Mouse (Mus musculus) hematopoietic stem cell, adult 5-6 weeks (primary cell): ENCODE results near the gene Gm17617. TPM values are rescaled to one million over a fixed set of nuclear protein-coding genes. Genes with fewer than 3 reads are reported as not detected.
A peak's percentile ranks its signal among the peaks of the same experiment; 100 is the strongest.

Experiments
- ATAC-seq, 2 experiments: fragments of 125-278 bp in 1 of 2; replicated peaks in 1 of 2; 2 replicates each; pipeline ENCODE4 v1.8.0; 2016 to 2017; ENCODE audit warnings: inconsistent platforms in 2 of 2, mild to moderate bottlenecking in 2 of 2, moderate number of reproducible peaks in 2 of 2, low read depth in 1 of 2, moderate TSS enrichment in 1 of 2; ENCODE audit not compliant: low FRiP score in 2 of 2, poor library complexity in 2 of 2, severe bottlenecking in 2 of 2, insufficient read depth in 1 of 2, low TSS enrichment in 1 of 2
- total RNA-seq: library from RNA; stranded (forward); fragments of 172-1452, 232-1000 nt; gene quantifications from 2 replicates; pipeline ENCODE4 v1.2.3, GENCODE M21; 2017

Gm17617 gene
- not detected in 2 replicates for total RNA-seq

GRCm38 (mm10) chr13:55133448-55133847 is at the start of gene Gm17617:
Gene Gm17617 (minus strand): TSS chr13:55133548.
- no peak for ATAC-seq

GRCm38 (mm10) chr13:55182173-55182894 is 49.0 kb upstream of the Gm17617 start:
- ATAC-seq = peak; percentile 89 to 90

DNA sequence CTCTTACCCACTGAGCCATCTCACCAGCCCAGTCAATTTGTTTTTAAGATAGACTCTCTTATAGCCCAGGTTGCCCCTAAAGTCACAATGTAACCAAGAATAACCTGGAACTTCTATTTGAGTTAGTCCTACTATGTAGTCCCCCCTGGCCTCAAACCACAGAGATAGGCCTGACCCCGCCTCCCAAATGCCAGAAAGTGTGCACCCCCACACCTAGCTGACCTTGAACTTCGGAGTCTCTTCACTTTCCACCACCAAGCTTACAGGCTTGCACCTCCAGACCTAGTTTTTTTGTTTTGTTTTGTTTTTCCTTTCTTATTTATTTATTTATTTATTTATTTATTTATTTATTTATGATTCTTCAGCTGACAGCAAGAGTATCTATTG is 48.4 kb upstream of the Gm17617 start:
- no peak for ATAC-seq

- no peak for ATAC-seq
Measured at GRCm38 (mm10) chr13:55179591-55179990, 46.2 kb upstream of the Gm17617 start.

DNA sequence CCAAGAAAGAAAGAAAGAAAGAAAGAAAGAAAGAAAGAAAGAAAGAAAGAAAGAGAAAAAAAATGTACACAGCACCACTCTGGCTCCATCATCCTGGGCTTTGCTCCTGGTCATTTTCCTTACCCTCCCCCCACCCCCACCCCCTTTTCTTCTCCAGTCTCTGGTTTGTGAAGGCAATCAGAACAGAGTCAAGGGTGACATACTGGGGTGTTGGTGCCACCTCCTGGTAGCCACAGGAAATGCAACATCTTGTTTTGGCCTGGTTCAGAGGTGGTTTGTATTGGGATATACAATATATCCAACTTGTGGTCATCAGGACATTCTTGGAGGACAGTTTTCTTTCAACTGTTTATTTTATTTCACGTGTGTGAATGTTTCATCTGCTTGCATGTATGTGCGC is 45.2 kb upstream of the Gm17617 start:
- ATAC-seq = peak in 1 of 2 experiments; percentile 47; a peak in 1 of 4 replicates

- no peak for ATAC-seq
Measured at GRCm38 (mm10) chr13:55177903-55178496, 44.7 kb upstream of the Gm17617 start.

DNA sequence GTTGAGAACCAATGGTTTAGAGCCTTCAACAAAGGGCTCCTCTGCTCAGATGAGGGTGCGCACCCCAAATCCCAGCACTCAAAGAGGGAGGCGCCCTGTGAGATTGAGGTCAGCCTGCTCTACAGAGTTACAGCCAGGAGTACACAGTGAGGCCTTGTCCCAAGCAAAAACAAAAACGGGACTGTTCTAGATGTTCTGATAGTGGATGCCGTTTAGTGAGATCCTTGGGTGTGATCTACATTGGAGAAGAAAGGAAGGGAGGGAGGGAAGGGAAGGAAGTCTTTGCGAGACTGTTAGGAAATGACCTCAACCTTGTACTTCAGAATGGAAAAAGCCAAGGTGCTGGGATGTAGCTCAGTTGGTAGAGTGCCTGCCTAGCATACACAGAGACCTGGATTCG is 42.9 kb upstream of the Gm17617 start:
- ATAC-seq = no peak

DNA sequence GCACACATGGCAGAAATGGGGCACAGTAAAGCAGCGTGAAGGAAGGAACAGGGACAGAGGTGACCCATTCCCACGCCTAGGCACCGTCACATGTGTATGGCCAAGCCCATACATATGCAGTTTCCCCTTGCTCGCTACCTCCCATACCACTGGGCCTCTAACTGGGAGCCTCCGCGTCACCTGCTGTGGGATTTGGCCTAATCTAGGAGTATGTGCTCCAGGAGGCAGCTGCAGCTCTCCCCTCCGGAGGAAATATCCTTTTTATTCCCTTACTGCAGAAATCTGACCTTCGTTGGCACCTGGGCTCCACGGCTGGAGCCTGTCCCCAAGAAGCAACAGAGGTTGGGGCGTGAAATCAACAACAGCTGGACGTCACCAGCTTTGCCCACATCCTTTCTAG is 41.0 kb upstream of the Gm17617 start:
- no peak for ATAC-seq

- no peak for ATAC-seq
Measured at GRCm38 (mm10) chr13:55172336-55172770, 39.0 kb upstream of the Gm17617 start.

DNA sequence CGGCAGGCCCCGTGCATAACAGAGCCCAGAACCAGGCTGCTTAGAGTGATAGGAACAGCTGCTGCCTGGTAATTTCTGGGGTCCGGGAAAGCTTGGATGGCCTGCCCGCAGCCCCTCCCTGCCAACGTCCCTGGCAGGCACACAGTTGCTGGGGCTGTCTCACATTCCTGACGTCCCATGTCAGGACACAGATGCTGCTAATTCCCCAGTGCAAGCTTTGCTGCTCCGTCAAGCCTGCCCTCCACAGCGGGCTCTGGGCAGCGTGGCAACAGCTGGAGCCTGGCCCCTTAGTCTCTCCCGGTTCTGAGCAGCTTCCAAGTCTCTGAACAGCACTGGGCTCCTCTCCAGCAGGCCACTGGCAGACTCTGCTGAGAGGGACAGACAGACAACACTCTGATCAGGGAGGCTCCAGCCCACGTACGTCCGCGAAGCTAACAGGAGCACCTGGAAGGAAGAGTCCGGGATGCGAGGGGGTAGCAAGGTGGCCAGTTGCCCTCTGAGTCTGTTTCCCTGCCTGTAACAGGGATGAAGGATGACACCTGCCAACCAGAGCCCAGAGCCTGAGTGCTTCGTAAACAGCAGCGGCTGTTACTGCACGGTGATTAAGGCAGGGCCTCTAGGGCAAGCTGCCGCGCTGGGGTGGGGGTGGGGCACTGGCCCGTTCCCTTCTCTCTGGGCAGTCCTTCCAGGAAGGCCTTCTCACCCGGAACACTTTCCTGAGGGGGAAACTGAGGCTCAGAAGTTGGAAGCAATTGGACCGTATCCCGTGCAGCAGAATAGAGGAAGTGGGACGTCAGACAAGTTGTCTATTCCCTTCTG is 38.4 kb upstream of the Gm17617 start:
- peak; percentile 7 to 17; a peak in 1 of 4 replicates for ATAC-seq

DNA sequence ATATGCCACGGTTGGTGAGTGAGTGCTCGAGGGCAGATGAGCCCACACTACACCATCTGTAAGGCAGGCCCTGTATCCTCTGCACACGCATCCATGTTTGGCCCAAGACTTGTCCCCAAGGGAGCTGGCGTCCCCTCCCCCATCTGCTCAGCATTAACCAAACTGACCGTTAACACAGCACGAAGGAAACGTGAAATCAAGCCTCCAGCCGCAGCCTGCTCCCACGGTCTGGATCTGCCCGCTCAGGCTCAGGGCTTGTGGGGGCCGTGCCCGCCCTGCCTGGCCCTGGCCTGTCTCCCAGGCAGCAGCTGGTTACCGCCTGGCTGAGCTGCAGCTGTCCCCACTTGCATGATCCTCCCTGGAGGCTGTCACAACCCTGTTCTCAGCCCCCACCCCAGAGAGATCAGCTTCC is 35.6 kb upstream of the Gm17617 start:
- no peak for ATAC-seq

DNA sequence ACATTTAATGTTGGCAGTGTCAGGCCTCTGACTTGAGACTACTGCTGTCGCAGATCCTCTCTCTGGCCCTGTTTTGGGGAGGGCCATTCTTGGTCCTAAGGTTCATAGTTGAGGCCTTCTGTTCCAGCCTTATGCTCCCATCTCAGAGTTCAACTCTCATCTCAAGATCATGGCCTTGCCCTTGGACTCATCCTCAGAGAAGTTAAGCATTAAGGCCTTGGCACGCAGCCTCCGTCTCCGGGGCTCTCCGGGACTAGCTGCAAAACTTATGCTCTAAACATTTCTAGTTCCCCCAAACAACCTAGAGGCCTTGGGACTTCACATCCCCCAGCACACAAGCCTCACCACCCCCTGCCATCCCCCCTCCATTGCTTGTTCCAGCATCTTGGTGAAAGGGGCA is 34.9 kb upstream of the Gm17617 start:
- no peak for ATAC-seq

GRCm38 (mm10) chr13:55167798-55168197 is 34.5 kb upstream of the Gm17617 start:
- no peak for ATAC-seq

- no peak for ATAC-seq
Measured at GRCm38 (mm10) chr13:55166806-55167725, 33.7 kb upstream of the Gm17617 start.

DNA sequence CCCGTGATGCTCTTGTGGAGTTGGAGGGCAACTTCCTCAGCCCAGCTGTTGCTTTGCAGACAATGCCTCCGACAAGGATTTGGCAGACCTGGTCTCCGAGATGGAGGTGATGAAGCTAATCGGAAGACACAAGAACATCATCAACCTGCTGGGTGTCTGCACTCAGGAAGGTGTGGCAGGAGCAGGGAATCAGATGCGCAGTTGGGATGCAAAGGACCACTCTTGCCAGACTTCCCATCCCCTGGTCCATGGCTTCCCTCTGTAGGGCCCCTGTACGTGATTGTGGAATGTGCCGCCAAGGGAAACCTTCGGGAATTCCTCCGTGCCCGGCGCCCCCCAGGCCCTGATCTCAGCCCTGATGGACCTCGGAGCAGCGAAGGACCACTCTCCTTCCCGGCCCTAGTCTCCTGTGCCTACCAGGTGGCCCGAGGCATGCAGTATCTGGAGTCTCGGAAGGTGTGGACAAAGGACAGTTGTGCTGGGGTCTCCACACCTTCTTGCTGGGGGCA is 32.5 kb upstream of the Gm17617 start:
- ATAC-seq = no peak

GRCm38 (mm10) chr13:55163553-55163952 is 30.2 kb upstream of the Gm17617 start:
- no peak for ATAC-seq

- no peak for ATAC-seq
Measured at GRCm38 (mm10) chr13:55162365-55162764, 29.0 kb upstream of the Gm17617 start.
